8 mouse cellular contexts compared by ENCODE assay signal in the genomic region with DNA sequence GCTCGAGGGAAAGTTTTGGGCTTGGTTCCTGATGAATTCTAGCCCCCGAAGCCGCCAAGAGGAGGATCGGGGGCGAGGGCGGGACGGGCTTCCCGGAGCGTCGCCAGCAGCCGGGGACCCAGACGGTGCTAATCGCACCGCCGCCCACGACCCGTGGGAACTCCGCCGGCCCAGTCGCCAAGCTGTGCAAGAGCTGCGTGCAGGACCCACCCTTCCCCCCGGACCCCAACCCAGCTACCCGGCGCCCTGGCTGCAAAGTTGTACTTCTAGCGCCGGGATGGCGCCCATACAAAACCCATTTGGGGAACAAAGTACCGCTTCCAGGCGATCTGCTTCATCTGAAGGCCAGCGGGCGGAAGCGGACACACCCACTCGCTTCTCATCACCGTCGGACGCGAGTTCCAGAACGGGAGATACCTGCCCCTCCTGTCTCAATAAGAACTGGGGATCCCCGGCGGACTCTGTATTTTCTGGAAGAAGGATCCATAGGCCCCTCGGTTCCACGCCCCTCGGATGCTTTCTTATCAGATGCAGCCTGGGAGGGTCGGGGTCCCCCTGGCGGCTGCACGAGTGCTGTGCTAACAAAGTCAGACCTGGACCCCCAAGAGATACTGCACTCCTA. TPM values are rescaled to one million over a fixed set of nuclear protein-coding genes. Genes with fewer than 3 reads are reported as not detected.
DNase-seq lines count a peak whose midpoint lies in the region; ATAC-seq and TF ChIP-seq lines count a peak whose summit lies in the region.

A gene (minus strand): TSS at position 532 of the 622 bp plus-strand sequence.

- peak; percentile 50 for ATAC-seq in common myeloid progenitor, adult 5-6 weeks (replicated peaks; ENCODE audit: low read depth, poor library complexity, severe bottlenecking)

- intact Hi-C loops in left cerebral cortex, adult 2 months (cut with DNase I) = loop anchor here (1.0 to 5.0 kb wide), 4 partner anchors 43 to 540 kb away; no protein-coding TSS in a partner anchor

- H3K27ac ChIP-seq in left cerebral cortex, adult 2 months = peak within 1 kb of the TSS; percentile 90

- peak within 1 kb of the TSS; percentile 55 for H3K4me3 ChIP-seq in left cerebral cortex, adult 2 months

- peak; percentile 76 for DNase-seq in adrenal gland, adult 2 months
- peak; percentile 56 for DNase-seq in gastrocnemius, postnatal 10 days
- peak; percentile 4 for DNase-seq in induced T-regulatory cell, adult 2 months (ENCODE audit: low read depth)
- DNase-seq in left cerebral cortex, adult 2 months (ENCODE audit: extremely low spot score in 1 of 2, low spot score in 2 of 2) = peak; percentile 75 to 78
- peak; percentile 30 for DNase-seq in lung, postnatal 36 days
- DNase-seq in right cerebral cortex, postnatal 10 days (ENCODE audit: low spot score in 2 of 2) = peak; percentile 89
- no peak for DNase-seq in c-Kit-positive CD71-positive TER-119-positive erythroid progenitor cells, embryonic 14.5 days (ENCODE audit: low spot score)

- peak; percentile 75 for TF ChIP-seq CTCF in left cerebral cortex, adult 2 months (IDR thresholded peaks at IDR 0.05)

RNA-seq across cellular contexts. Expression of the gene that starts here (rescaled TPM):
- 100 to 1,000 TPM in 1 of 2 experiments, 10 to 100 TPM in 1; 33.2 to 133 TPM for total RNA-seq in adrenal gland, adult 2 months (2021)
- 27.2 and 28.8 TPM in 2 replicates for polyA plus RNA-seq in adrenal gland, adult 2 months (2012; rRNA removed)
- total RNA-seq in common myeloid progenitor, adult 5-6 weeks (2017) = not detected in 2 replicates
- 1 to 10 TPM; 1.0 to 1.3 TPM for total RNA-seq in gastrocnemius, postnatal 10 days (2021)
- 10 to 100 TPM; 18.3 to 21.0 TPM for total RNA-seq in left cerebral cortex, adult 2 months (2021)

Comparison
In these comparisons a context has a peak if more than half of its experiments do, and no peak if none do; other contexts are left out.
1. RNA of the gene that starts here (total RNA-seq): 33.2 to 133 TPM in adrenal gland, adult 2 months and 18.3 to 21.0 TPM in left cerebral cortex, adult 2 months; 1.0 to 1.3 TPM in gastrocnemius, postnatal 10 days and not detected in common myeloid progenitor, adult 5-6 weeks; every median in the first group is over 4 times any median in the second.
2. Peak in ATAC-seq in common myeloid progenitor, adult 5-6 weeks; RNA of the gene not detected or under 1 TPM.